Mouse (Mus musculus): ENCODE data around the gene Rasgef1b. TPM values are rescaled to one million over a fixed set of nuclear protein-coding genes. Genes with fewer than 3 reads are reported as not detected.

The Rasgef1b gene
- polyA plus RNA-seq, 1 experiment from 2014 or later, result 39.7 TPM

GRCm38 (mm10) chr5:99562096-99562495 lies 166.8 kb downstream of the Rasgef1b start:
- WGBS, result 78% methylated on average over 6 of the region's 6 CpGs
- peaks cover 15% of the 10 kb centered on the region; the same call in 1 of the 2 replicates for H3K4me1 ChIP-seq
- ATAC-seq (ENCODE audit: low FRiP score, low read depth), result no peak
- no peak overlapping the region for H3K4me3 ChIP-seq
- no peaks in the 10 kb centered on the region for H3K27me3 ChIP-seq (replicated peaks)
- H3K36me3 ChIP-seq, result no peaks in the 10 kb centered on the region
- H3K9ac ChIP-seq, result no peak overlapping the region
- no peaks in the 10 kb centered on the region for H3K9me3 ChIP-seq
- no peak overlapping the region for H3K4me2 ChIP-seq (replicated peaks)
- no peak overlapping the region for H3K27ac ChIP-seq

DNA sequence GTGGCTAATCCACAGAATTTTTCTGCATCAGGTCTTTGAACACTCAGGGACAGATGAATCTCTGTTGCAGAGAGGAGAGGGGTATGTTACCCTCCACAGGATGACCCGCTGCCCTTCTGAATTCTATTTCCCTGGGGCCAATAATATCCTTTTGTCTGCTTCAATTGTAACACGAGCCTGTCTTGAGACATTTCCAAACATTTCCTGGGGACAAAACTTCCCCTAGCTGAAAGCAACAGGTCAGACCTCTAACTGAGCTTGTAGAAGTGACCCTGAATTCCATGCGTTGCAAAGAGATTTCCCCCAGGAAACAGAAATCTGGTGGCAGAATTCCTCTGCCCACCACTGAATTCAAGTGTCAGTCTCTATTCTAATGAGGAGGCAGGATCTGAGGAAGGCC lies 169.1 kb downstream of the Rasgef1b start:
- Histone ChIP-seq H3K4me3 (no peak overlapping the region), H3K36me3 (no peaks in the 10 kb centered on the region), H3K9me3 (no peaks in the 10 kb centered on the region), H3K27ac (no peak overlapping the region), H3K4me2 (replicated peaks) (no peak overlapping the region), H3K4me1 (peaks cover 12% of the 10 kb centered on the region; the same call in 1 of the 2 replicates), H3K27me3 (replicated peaks) (no peaks in the 10 kb centered on the region), H3K9ac (no peak overlapping the region)
- 4% methylated on average over 3 of the region's 3 CpGs for WGBS
- ATAC-seq (ENCODE audit: low FRiP score, low read depth), result no peak

DNA sequence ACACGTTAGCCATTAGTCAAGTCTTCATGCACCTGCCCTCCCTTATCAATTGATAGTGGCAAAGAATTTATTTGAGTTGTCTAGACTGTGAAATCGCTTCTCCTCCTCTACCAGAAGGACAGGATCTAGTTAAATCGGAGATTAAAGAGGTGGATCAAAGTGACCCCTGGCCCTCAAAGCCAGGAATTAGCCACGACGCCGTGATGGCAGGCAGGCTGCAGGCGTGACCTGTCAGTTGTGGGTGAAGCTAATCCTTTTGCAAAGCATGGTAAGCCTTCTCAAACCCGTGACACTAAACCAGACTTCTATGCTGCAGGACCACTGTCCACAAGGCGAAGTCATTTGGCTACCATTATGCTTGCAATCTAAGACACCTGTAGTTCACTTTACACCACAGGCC lies 170.6 kb downstream of the Rasgef1b start:
- WGBS, result 63% methylated on average over 9 of the region's 9 CpGs
- no peaks in the 10 kb centered on the region for H3K27me3 ChIP-seq (replicated peaks)
- no peak for ATAC-seq (ENCODE audit: low FRiP score, low read depth)

GRCm38 (mm10) chr5:99552645-99553044 lies 176.2 kb downstream of the Rasgef1b start:
- Histone ChIP-seq H3K36me3 (no peaks in the 10 kb centered on the region), H3K4me1 (peaks cover 6% of the 10 kb centered on the region), H3K27ac (no peak overlapping the region), H3K9me3 (no peaks in the 10 kb centered on the region), H3K9ac (no peak overlapping the region), H3K27me3 (replicated peaks) (no peaks in the 10 kb centered on the region), H3K4me2 (replicated peaks) (no peak overlapping the region), H3K4me3 (no peak overlapping the region)
- ATAC-seq (ENCODE audit: low FRiP score, low read depth), result no peak
- WGBS, result 13% methylated on average over 7 of the region's 7 CpGs

More for the DNA sequence above, 170.6 kb downstream of the Rasgef1b start:
- no peak overlapping the region for H3K27ac ChIP-seq
- H3K4me2 ChIP-seq (replicated peaks), result no peak overlapping the region
- H3K9me3 ChIP-seq, result no peaks in the 10 kb centered on the region
- H3K4me1 ChIP-seq, result peaks cover 10% of the 10 kb centered on the region; the same call in 1 of the 2 replicates
- no peaks in the 10 kb centered on the region for H3K36me3 ChIP-seq
- no peak overlapping the region for H3K9ac ChIP-seq
- H3K4me3 ChIP-seq, result no peak overlapping the region

DNA sequence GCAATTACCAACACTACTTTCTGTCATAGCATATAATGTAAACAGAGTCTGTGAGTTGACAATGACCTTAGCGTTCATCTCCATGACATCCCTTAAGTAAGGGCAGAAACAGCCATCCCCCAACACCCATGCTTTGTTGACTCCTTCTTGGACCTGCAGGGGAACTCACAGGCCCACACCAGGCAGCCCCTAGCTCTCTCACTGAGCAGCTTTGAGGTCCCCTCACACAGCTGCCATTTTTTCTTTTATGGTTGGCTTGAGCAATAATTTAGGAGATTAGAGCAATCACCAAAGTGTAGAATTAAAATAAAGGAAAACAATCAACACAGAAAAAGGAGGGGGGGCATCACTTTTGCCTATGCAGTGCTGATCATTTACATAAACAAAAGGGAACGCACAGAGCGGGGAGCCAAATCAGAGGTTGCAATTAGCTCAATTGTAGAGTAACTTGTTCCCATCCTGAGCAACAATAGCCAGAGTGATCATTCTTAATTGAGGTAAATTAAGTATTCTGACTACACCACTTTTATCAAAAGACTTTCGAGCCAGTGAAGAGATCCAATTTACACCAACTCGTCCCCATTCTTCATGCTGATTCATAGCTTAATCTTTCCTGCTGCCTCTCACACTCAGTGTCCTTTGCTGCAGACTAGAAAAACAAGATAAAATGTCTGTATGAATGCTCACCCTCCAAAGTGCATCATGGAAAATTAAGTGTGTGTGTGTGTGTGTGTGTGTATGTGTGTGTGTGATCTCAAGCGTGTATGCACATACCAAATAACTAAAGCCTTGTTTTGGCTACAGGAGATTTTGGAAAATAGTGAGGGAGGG lies 184.0 kb downstream of the Rasgef1b start:
- no peak overlapping the region for H3K27ac ChIP-seq
- H3K4me3 ChIP-seq, result no peak overlapping the region
- H3K4me2 ChIP-seq (replicated peaks), result no peak overlapping the region
- H3K4me1 ChIP-seq, result no peaks in the 10 kb centered on the region
- 58% methylated on average over 6 of the region's 6 CpGs for WGBS
- H3K9me3 ChIP-seq, result no peaks in the 10 kb centered on the region
- H3K9ac ChIP-seq, result no peak overlapping the region
- H3K36me3 ChIP-seq, result no peaks in the 10 kb centered on the region
- ATAC-seq (ENCODE audit: low FRiP score, low read depth), result no peak
- no peaks in the 10 kb centered on the region for H3K27me3 ChIP-seq (replicated peaks)

DNA sequence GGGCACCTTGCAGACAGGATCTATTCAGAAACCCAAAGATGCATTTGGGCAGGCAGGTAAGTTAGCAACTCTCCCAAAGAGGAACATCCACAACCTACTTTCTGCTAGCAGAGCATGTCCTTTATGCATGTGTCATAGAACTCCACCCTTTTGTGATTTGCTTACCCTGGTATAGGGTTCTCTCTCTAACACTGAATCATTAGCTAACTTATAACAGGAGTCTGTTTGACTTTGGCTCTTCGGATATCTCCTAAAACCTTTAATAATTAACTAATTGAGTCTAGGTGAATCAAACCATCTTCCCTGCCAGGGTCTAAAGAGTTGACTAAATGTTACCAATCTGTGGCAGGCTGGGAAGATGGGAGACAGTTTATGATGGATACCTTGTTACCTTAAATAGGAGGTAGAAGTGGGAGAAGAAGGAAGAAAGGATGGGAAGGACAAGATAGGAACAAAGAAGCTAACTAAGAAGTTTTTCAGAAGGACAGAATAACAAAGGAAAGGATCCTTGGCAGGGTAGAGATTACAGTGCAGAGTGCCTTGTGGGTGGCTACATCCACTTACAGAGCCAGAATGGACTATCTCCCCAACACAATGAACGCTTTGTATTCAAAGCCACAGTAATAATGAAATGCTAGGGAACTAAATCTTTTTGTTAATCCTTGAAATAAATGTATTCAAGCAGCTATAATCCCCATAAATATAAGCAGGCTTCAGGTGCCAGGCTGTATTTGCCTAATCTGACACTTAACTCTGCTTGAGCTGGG lies 186.7 kb downstream of the Rasgef1b start:
- ATAC-seq (ENCODE audit: low FRiP score, low read depth), result no peak
- Histone ChIP-seq H3K27me3 (replicated peaks) (no peaks in the 10 kb centered on the region), H3K4me2 (replicated peaks) (no peak overlapping the region), H3K9me3 (no peaks in the 10 kb centered on the region), H3K36me3 (no peaks in the 10 kb centered on the region), H3K4me3 (no peak overlapping the region), H3K9ac (no peak overlapping the region), H3K4me1 (no peaks in the 10 kb centered on the region), H3K27ac (no peak overlapping the region)
- WGBS, result 77% methylated on average over 2 of the region's 2 CpGs

DNA sequence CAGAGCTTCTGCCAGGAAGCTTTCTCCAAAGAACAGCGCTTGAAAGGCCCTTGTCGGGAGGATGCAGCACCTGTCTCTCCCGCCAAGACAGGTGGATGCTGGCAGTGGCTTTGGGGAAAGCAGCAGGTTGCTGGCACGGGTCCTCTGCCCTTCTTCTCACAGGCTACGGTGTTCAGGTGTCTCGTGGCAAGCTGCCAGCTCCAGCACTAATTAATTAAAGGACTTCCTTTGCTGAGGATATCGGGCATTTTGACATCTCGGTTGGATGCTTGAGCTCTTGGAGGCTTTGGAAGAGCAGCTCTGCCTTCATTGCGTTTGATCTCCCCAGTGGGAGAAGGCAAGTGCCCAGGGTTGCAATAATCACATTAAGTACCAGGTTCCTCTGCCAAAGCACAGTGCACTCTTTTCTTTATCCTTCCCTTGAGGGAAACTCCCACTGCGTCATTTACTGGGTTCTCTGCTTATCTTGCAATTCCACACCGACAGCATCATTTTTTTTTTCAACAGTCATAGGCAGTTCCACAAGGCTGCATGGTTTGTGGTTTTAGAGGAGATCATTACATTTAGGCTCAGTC lies 187.5 kb downstream of the Rasgef1b start:
- Histone ChIP-seq H3K4me1 (no peaks in the 10 kb centered on the region), H3K4me3 (no peak overlapping the region), H3K9ac (no peak overlapping the region), H3K9me3 (no peaks in the 10 kb centered on the region), H3K36me3 (no peaks in the 10 kb centered on the region), H3K27ac (no peak overlapping the region), H3K4me2 (replicated peaks) (no peak overlapping the region), H3K27me3 (replicated peaks) (no peaks in the 10 kb centered on the region)
- WGBS, result 63% methylated on average over 11 of the region's 11 CpGs
- ATAC-seq (ENCODE audit: low FRiP score, low read depth), result no peak

DNA sequence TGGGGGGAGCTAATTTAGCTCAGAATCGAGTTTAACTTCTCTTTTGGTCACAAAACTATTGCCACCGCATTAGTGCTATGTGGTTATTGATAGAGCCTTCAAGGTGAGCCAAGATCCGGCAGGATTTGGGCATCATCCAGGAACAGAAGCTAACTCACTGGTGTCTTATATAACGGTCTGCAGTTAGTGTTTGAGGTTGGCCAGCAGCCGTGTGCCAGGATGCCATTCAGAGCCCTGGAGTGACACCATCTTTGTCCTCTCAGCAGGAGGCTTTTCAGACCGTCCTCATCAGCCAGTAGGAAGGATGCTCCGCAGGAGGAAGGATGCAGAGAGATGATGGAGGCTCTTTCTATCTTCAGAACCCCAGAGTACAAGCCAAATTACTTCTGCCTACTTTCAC lies 195.4 kb downstream of the Rasgef1b start:
- H3K4me1 ChIP-seq, result no peaks in the 10 kb centered on the region
- H3K9ac ChIP-seq, result no peak overlapping the region
- 75% methylated on average over 7 of the region's 7 CpGs for WGBS
- H3K27me3 ChIP-seq (replicated peaks), result no peaks in the 10 kb centered on the region
- H3K4me2 ChIP-seq (replicated peaks), result no peak overlapping the region
- no peaks in the 10 kb centered on the region for H3K36me3 ChIP-seq
- no peaks in the 10 kb centered on the region for H3K9me3 ChIP-seq
- H3K4me3 ChIP-seq, result no peak overlapping the region
- H3K27ac ChIP-seq, result no peak overlapping the region
- no peak for ATAC-seq (ENCODE audit: low FRiP score, low read depth)

- no peaks in the 10 kb centered on the region for H3K9me3 ChIP-seq
- ATAC-seq (ENCODE audit: low FRiP score, low read depth), result no peak
- H3K9ac ChIP-seq, result no peak overlapping the region
- H3K27me3 ChIP-seq (replicated peaks), result no peaks in the 10 kb centered on the region
- no peaks in the 10 kb centered on the region for H3K36me3 ChIP-seq
- H3K27ac ChIP-seq, result no peak overlapping the region
- no peak overlapping the region for H3K4me3 ChIP-seq
- no peak overlapping the region for H3K4me2 ChIP-seq (replicated peaks)
- 81% methylated on average over 7 of the region's 7 CpGs for WGBS
- H3K4me1 ChIP-seq, result peaks cover 8% of the 10 kb centered on the region
Measured at GRCm38 (mm10) chr5:99526797-99527201, 202.1 kb downstream of the Rasgef1b start.

DNA sequence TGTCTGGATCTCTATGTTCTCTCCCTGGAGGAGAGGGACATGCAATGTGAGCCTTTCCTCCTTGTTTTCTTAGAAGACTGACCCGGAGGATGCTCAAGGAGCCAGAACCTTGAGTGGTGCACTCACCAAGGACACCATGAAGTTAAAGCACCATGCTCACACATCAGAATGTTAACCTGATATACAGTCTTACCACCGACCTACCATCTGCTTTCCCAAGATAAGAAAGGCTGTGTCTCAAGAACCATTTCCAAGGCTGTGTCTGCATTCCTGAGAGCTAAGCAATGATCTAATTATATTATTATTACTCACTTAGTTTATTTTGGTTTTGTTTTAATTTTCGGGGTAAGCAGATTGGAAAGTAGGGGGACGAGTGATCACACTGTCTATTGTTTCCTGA lies 203.2 kb downstream of the Rasgef1b start:
- Histone ChIP-seq H3K9me3 (no peaks in the 10 kb centered on the region), H3K36me3 (no peaks in the 10 kb centered on the region), H3K4me3 (no peak overlapping the region), H3K27ac (no peak overlapping the region), H3K4me2 (replicated peaks) (no peak overlapping the region), H3K4me1 (peaks cover 8% of the 10 kb centered on the region), H3K27me3 (replicated peaks) (no peaks in the 10 kb centered on the region), H3K9ac (no peak overlapping the region)
- no peak for ATAC-seq (ENCODE audit: low FRiP score, low read depth)
- WGBS, result 88% methylated on average over 4 of the region's 4 CpGs

DNA sequence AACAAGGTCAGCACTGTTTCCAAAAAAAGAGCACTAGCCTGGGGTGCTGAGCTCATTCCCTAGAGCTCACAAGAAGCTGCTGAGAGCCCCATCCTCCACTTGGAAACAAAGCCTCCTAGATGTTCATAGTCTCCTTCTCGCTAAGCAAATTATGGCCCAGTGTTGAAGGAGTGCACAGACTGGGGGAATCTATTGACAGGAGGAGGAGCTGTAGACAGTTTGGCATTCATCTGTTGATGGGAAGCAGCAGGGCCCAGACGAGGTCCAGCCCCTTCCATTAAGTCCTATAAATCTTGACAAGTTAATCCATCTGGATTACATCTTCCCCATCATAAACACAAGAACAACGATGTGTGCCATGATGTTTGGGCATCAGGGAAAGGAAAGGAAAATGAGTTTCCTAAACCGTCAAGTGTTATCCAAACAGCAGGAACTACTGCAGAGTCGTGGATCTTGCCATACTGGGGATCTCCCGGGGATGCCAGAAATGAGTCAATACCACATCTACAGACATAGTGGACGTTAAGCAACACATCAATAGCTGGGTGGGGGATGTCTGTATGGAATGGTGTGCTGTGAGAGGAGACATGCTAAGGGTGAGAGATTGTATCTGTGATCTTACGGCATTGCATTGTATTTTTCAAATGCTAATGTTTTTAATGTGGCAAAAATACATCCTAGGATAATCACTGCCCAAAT lies 206.1 kb downstream of the Rasgef1b start:
- H3K9ac ChIP-seq, result no peak overlapping the region
- peaks cover 18% of the 10 kb centered on the region for H3K4me1 ChIP-seq
- H3K27ac ChIP-seq, result no peak overlapping the region
- ATAC-seq (ENCODE audit: low FRiP score, low read depth), result no peak
- no peak overlapping the region for H3K4me3 ChIP-seq
- no peaks in the 10 kb centered on the region for H3K27me3 ChIP-seq (replicated peaks)
- H3K9me3 ChIP-seq, result no peaks in the 10 kb centered on the region
- WGBS, result 38% methylated on average over 8 of the region's 8 CpGs
- no peaks in the 10 kb centered on the region for H3K36me3 ChIP-seq
- no peak overlapping the region for H3K4me2 ChIP-seq (replicated peaks)

DNA sequence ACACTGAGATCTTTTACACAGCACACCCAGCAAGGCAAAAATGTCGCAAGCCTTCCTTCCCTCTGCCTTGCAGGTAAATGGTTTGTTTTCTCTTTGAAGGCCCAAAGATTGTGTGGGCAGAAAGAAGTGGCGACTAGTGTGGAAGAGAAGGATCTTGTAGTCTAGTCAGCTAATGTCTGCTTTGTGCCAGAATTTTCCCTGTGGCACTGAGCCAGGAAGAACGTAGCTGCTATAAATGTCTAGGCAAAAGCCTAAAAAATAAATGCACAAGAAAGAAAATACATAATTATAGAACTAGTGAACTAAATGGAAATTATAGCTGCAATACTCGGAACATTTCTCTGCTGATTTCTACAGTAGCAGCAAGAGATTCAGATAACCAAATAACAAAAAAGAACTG lies 207.5 kb downstream of the Rasgef1b start:
- Histone ChIP-seq H3K4me1 (peaks cover 18% of the 10 kb centered on the region), H3K36me3 (no peaks in the 10 kb centered on the region), H3K9ac (no peak overlapping the region), H3K9me3 (no peaks in the 10 kb centered on the region), H3K4me3 (no peak overlapping the region), H3K27me3 (replicated peaks) (no peaks in the 10 kb centered on the region), H3K27ac (no peak overlapping the region), H3K4me2 (replicated peaks) (no peak overlapping the region)
- no peak for ATAC-seq (ENCODE audit: low FRiP score, low read depth)
- WGBS, result 83% methylated on average over 4 of the region's 4 CpGs

All from neural tube, embryonic 12.5 days (tissue).